Mouse (Mus musculus) liver, postnatal 0 days (tissue): Measurements from ENCODE around the gene Col6a1. TPM values are rescaled to one million over a fixed set of nuclear protein-coding genes. Genes with fewer than 3 reads are reported as not detected.
A peak's percentile ranks its signal among the peaks of the same experiment; 100 is the strongest.

Experiments
- ATAC-seq: fragments of 200-750 bp; cut with Nextera tagmentation; 2 replicates; pipeline ENCODE4 v1.8.0; 2017; ENCODE audit warnings: mild to moderate bottlenecking, moderate library complexity
- DNase-seq: peaks from one replicate; pipeline ENCODE4 v3.0.0-alpha.2; 2016
- H3K27ac ChIP-seq: fragments of 300-500 bp; sonication (generic); 2 replicates; pipeline ENCODE4 v1.5.1; 2014; ENCODE audit warnings: antibody characterized with exemption, moderate library complexity, mild to moderate bottlenecking, low read depth
- H3K27me3 ChIP-seq: fragments of 300-500 bp; sonication (generic); 2 replicates; pipeline ENCODE4 v1.6.1; 2014; ENCODE audit warnings: low read length, control low read depth, mixed read lengths; ENCODE audit not compliant: insufficient read depth
- H3K36me3 ChIP-seq: fragments of 300-500 bp; sonication (generic); replicated peaks from 2 replicates; pipeline ENCODE4 v1.6.1; 2014; ENCODE audit warnings: mild to moderate bottlenecking, control low read depth, low read length, moderate library complexity, mixed read lengths; ENCODE audit not compliant: insufficient read depth
- H3K4me1 ChIP-seq: fragments of 300-500 bp; sonication (generic); 2 replicates; pipeline ENCODE4 v1.6.1; 2014; ENCODE audit warnings: antibody characterized with exemption, mild to moderate bottlenecking, control low read depth; ENCODE audit not compliant: insufficient read depth
- H3K4me2 ChIP-seq: fragments of 300-500 bp; sonication (generic); 2 replicates; pipeline ENCODE4 v1.6.1; 2014; ENCODE audit warnings: low read depth, mild to moderate bottlenecking, low read length, moderate library complexity, mixed read lengths
- H3K4me3 ChIP-seq: fragments of 300-500 bp; sonication (generic); 2 replicates; pipeline ENCODE4 v1.5.1; 2014; ENCODE audit warnings: low read depth, low read length
- H3K9ac ChIP-seq: fragments of 300-500 bp; sonication (generic); replicated peaks from 2 replicates; pipeline ENCODE4 v1.6.1; 2014; ENCODE audit warnings: mild to moderate bottlenecking, moderate library complexity
- H3K9me3 ChIP-seq: fragments of 300-500 bp; sonication (generic); 2 replicates; pipeline ENCODE4 v1.6.1; 2016; ENCODE audit warnings: mild to moderate bottlenecking, control low read depth, low read length, mixed read lengths
- CTCF ChIP-seq: sonication (generic); IDR thresholded peaks from 2 replicates; pipeline ENCODE4 v1.5.1; 2016; ENCODE audit warnings: antibody characterized with exemption, low read depth
- EP300 ChIP-seq: IDR thresholded peaks from 2 replicates; pipeline ENCODE4 v1.6.1; 2016; ENCODE audit warnings: antibody characterized with exemption, low read depth, mild to moderate bottlenecking
- WGBS: fragments of 180-500 bp; shearing (Covaris S2); extraction: QIAGEN DNeasy Blood & Tissue Kit; methylation state at CpG from one replicate; pipeline ENCODE4 v1.1.7; 2014; ENCODE audit not compliant: insufficient replicate concordance; 5-methylcytosine and 5-hydroxymethylcytosine counted together
- polyA plus RNA-seq: library from polyadenylated mRNA; unstranded; fragments of >200 nt; fragmentation: Nextera tagmentation; extraction: Ambion mirVana; gene quantifications from 2 replicates; pipeline ENCODE4 v1.2.1, GENCODE M21; 2015

Col6a1 gene
- polyA plus RNA-seq, 1 experiment from 2014 or later, result 8.7 TPM

GRCm38 (mm10) chr10:76733677-76734068, 7.7 kb upstream of the Col6a1 start:
- no peak for TF ChIP-seq CTCF
- no peak for TF ChIP-seq EP300
- H3K27me3 ChIP-seq, result 0 out of 2 replicates have a peak, but pooled peaks cover 4% of the 10 kb centered on the region
- H3K9me3 ChIP-seq, result no peaks in the 10 kb centered on the region
- WGBS, result 70% methylated on average over 3 of the region's 3 CpGs
- ATAC-seq (no peak), DNase-seq (peak; percentile 9)
- H3K4me2 ChIP-seq, result no peak overlapping the region
- H3K4me1 ChIP-seq, result no peaks in the 10 kb centered on the region
- no peaks in the 10 kb centered on the region for H3K36me3 ChIP-seq
- no peak overlapping the region for H3K27ac ChIP-seq
- no peak overlapping the region for H3K9ac ChIP-seq
- no peak overlapping the region for H3K4me3 ChIP-seq

- peak; percentile 56 for DNase-seq
- no peak overlapping the region for H3K9ac ChIP-seq
- no peak for TF ChIP-seq EP300
- TF ChIP-seq CTCF, result peak; percentile 58
- H3K36me3 ChIP-seq, result no peaks in the 10 kb centered on the region
- ATAC-seq, result no peak; the same call in 1 of the 2 replicates
- H3K4me2 ChIP-seq, result no peak overlapping the region
- H3K9me3 ChIP-seq, result no peaks in the 10 kb centered on the region
- H3K4me3 ChIP-seq, result no peak overlapping the region
- 21% methylated on average over 17 of the region's 17 CpGs for WGBS
- 0 out of 2 replicates have a peak, but pooled peaks cover 4% of the 10 kb centered on the region for H3K27me3 ChIP-seq
- peak overlapping the region; percentile 22; the same call in 1 of the 2 replicates for H3K27ac ChIP-seq
- H3K4me1 ChIP-seq, result no peaks in the 10 kb centered on the region
Observed at GRCm38 (mm10) chr10:76732881-76733676, 7.1 kb upstream of the Col6a1 start.

- no peaks in the 10 kb centered on the region for H3K9me3 ChIP-seq
- ATAC-seq, result no peak
- H3K4me2 ChIP-seq, result no peak overlapping the region
- no peak overlapping the region for H3K9ac ChIP-seq
- no peaks in the 10 kb centered on the region for H3K4me1 ChIP-seq
- WGBS, result 69% methylated on average over 6 of the region's 6 CpGs
- TF ChIP-seq EP300 (no peak), CTCF (no peak)
- 0 out of 2 replicates have a peak, but pooled peaks cover 4% of the 10 kb centered on the region for H3K27me3 ChIP-seq
- peak; percentile 8 for DNase-seq
- H3K27ac ChIP-seq, result 0 out of 2 replicates have a peak overlapping the region, but pooled peaks have one; percentile 22
- no peaks in the 10 kb centered on the region for H3K36me3 ChIP-seq
- no peak overlapping the region for H3K4me3 ChIP-seq
Observed at GRCm38 (mm10) chr10:76732391-76732790, 6.4 kb upstream of the Col6a1 start.

GRCm38 (mm10) chr10:76731621-76732239, 5.8 kb upstream of the Col6a1 start:
- Histone ChIP-seq H3K4me3 (no peak overlapping the region), H3K27ac (no peak overlapping the region), H3K4me2 (no peak overlapping the region), H3K9ac (no peak overlapping the region), H3K9me3 (no peaks in the 10 kb centered on the region), H3K36me3 (no peaks in the 10 kb centered on the region), H3K4me1 (no peaks in the 10 kb centered on the region), H3K27me3 (0 out of 2 replicates have a peak, but pooled peaks cover 4% of the 10 kb centered on the region)
- ATAC-seq (no peak), DNase-seq (peak; percentile 12)
- 66% methylated on average over 20 of the region's 20 CpGs for WGBS
- TF ChIP-seq CTCF (no peak), EP300 (no peak)

- 76% methylated on average over 19 of the region's 19 CpGs for WGBS
- ATAC-seq (no peak), DNase-seq (peak; percentile 10)
- no peak overlapping the region for H3K4me3 ChIP-seq
- H3K27ac ChIP-seq, result no peak overlapping the region
- H3K9ac ChIP-seq, result no peak overlapping the region
- H3K27me3 ChIP-seq, result 0 out of 2 replicates have a peak, but pooled peaks cover 4% of the 10 kb centered on the region
- no peak overlapping the region for H3K4me2 ChIP-seq
- no peaks in the 10 kb centered on the region for H3K36me3 ChIP-seq
- H3K9me3 ChIP-seq, result no peaks in the 10 kb centered on the region
- no peak for TF ChIP-seq CTCF
- TF ChIP-seq EP300, result no peak
- no peaks in the 10 kb centered on the region for H3K4me1 ChIP-seq
Observed at GRCm38 (mm10) chr10:76729631-76730620, 4.0 kb upstream of the Col6a1 start.
